Mouse (Mus musculus): ENCODE measurements around the gene Ptk7.

The Ptk7 gene

GRCm38 (mm10) chr17:46609721-46610514, 19.4 kb downstream of the Ptk7 start:
- DNase-seq (ENCODE audit: inconsistent age in 2 of 2, low spot score in 1 of 2): peak in 1 of 2 experiments; percentile 52

- no peak for DNase-seq (ENCODE audit: inconsistent age in 2 of 2, low spot score in 1 of 2)
Measured at GRCm38 (mm10) chr17:46605987-46606386, 23.3 kb downstream of the Ptk7 start.

GRCm38 (mm10) chr17:46605126-46605525, 24.2 kb downstream of the Ptk7 start:
- DNase-seq (ENCODE audit: inconsistent age in 2 of 2, low spot score in 1 of 2): no peak

DNA sequence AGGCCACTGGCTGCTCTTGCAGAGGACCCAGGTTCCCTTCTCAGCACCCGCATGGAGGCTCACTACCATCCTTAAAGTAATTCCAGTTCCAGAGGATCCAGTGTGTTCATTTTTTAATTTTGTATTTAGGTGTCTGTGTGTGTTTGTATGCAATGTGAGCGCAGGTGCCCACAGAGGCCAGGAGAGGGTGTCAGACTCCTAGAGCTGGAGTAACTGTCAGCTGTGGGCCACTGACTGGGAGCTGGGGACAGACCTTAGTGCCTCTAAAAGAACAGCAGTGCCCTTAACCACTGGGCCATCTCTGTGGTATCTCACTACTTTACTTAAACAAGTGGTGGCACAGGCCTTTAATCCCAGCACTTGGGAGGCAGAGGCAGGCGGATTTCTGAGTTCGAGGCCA, 26.1 kb downstream of the Ptk7 start:
- no peak for DNase-seq (ENCODE audit: inconsistent age in 2 of 2, low spot score in 1 of 2)

DNA sequence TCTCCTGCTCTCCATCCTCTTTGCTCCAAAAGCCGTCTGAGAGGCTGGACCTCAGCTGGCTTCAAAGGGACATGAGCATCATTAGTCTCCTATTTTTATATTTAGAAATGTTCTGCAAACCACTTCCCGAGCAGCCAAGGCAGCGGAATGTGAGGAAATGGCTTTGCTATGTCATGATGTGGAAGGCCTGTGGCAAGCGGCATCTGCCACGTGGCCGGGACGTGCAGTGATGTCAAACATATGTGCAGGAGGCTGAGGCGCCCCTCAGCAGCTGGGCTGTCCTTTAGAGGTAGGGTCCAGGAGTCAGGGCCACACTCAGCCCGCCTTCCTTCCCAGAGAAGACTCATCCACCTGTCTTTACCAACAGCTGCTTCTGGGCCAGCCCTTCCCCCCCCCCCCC, 27.1 kb downstream of the Ptk7 start:
- no peak for DNase-seq (ENCODE audit: inconsistent age in 2 of 2, low spot score in 1 of 2)

DNA sequence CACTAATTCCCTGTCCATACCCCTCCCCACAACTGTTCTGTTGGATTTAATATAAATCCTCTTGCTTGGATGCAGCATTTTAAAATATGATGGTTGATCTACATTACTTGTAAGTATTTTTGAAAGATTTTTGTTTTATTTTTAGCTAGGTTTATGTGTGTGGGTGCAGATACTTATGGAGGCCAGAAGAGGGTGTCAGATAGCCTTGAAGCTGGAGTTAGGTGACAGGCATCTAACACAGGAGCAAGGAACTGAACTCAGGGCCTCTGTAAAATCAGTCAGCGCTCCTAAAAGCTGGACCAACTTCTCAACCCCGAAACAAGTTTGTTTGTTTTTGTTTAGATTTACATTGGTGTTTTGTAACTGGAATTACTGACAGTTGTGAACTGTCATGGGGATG, 28.7 kb downstream of the Ptk7 start:
- no peak for DNase-seq (ENCODE audit: inconsistent age in 2 of 2, low spot score in 1 of 2)

DNA sequence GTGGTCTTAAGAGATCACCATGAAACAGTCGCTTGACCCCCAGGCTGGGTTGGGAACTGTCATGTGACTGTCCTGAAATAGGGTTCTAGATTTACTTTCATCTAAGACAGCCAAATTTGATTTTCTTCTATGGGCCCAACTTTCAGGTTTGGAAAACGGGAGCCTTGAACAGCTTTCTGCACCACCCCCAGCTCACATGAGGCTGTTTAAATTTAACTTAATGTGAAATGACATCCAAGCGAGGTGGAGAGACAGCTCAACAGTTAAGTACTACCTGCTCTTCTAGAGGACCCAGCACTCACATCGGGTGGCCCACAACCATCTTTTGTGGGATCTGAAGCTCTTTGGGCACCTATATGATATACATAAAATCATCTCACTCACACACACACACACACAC, 30.3 kb downstream of the Ptk7 start:
- DNase-seq (ENCODE audit: inconsistent age in 2 of 2, low spot score in 1 of 2): no peak

GRCm38 (mm10) chr17:46597956-46598355, 31.3 kb downstream of the Ptk7 start:
- DNase-seq (ENCODE audit: inconsistent age in 2 of 2, low spot score in 1 of 2): no peak

GRCm38 (mm10) chr17:46595336-46595735, 34.0 kb downstream of the Ptk7 start:
- no peak for DNase-seq (ENCODE audit: inconsistent age in 2 of 2, low spot score in 1 of 2)

- no peak for DNase-seq (ENCODE audit: inconsistent age in 2 of 2, low spot score in 1 of 2)
Measured at GRCm38 (mm10) chr17:46594606-46595005, 34.7 kb downstream of the Ptk7 start.

GRCm38 (mm10) chr17:46593124-46593523, 36.2 kb downstream of the Ptk7 start:
- DNase-seq (ENCODE audit: inconsistent age in 2 of 2, low spot score in 1 of 2): no peak

DNA sequence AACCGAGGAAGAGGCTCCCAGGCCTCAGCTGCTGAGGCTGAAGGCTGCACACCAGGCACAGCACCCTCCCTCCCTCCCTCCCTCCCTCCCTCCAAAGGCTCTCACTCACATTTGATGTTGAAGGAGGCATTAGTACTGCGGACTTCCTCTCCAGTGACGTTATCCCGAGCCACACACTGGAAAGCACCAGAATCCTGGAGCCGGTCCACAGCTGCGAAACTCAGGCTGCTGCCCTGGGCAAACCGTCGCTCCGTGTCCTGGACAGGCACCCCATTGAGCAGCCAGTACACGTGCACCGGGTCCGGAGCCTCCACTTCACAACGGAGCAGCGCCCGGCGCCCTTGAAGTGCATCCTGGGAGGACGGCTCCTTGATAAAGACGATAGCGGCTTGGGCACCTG, 37.9 kb downstream of the Ptk7 start:
- DNase-seq (ENCODE audit: inconsistent age in 2 of 2, low spot score in 1 of 2): no peak

GRCm38 (mm10) chr17:46590439-46590838, 38.9 kb downstream of the Ptk7 start:
- no peak for DNase-seq (ENCODE audit: inconsistent age in 2 of 2, low spot score in 1 of 2)

DNA sequence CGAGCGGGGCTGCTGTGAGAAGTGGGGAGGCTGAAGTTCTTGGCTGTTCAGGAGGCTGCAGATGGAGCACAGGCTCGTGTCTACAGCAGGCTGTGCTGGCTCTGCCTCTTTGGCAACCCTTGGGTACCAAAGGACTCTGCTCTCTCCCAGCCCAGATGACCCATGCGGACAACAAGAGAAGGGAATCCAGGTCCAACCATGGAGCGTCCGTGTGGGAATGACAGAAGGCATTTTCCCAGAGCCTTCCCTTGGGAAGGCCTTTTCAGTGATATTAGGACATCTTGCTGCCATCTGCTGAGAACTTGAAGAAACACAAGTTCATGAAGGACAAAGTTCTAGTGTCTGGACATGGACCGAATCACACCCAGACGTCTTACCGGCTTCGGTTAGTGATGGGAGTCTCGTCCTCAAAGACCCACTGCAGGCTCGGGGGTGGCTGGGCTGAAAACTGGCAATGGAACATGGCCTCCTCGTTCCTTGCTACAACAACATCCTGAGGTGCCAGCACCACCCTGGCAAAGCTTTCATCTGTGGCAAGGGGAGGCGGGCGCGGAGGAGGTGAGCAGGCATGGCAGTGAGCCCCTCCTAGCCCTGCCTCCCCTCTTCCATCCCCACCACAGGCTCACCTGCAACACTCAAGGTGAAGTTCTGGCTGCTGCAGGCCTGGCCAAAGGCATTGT, 39.5 kb downstream of the Ptk7 start:
- DNase-seq (ENCODE audit: inconsistent age in 2 of 2, low spot score in 1 of 2): no peak

DNA sequence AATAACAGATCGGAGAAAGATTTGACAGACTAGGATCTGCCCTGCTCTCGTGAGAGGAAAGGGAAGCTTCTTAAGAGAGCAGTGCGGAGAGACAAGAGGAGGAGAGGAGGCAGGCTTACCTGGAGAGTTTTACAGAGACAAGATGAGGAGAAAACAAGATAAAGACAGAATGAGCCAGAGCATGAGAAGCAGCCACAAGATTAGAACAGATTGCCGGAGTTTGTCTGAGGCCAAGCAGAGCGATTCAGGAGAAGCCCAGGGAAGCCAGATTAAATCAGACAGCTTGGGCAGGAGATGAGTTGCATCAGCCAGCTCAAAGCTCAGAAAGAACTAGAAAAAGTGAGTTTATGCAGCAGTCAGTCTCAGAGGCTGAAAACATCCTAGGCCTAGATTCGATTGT, 40.4 kb downstream of the Ptk7 start:
- DNase-seq (ENCODE audit: inconsistent age in 2 of 2, low spot score in 1 of 2): no peak

GRCm38 (mm10) chr17:46588173-46588572, 41.1 kb downstream of the Ptk7 start:
- no peak for DNase-seq (ENCODE audit: inconsistent age in 2 of 2, low spot score in 1 of 2)

DNA sequence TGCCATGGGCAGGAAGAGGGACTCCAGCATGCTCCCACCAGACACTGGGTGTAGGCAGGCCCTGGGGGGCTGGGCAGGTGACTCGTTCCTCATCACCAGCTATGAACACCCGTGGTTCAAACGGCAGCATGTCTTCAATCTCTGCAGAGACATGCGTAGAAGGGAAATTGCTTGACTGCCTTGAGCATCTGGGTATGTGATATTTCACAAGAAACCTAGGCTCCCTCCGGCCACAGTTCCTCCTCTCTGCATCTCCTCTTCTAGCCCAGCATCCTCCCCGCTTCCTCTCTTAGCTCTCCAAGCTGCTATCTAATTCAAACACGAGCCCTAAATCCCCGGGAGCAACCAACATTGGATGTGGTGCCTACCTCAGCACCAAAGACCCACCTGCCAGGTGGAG, 43.0 kb downstream of the Ptk7 start:
- DNase-seq (ENCODE audit: inconsistent age in 2 of 2, low spot score in 1 of 2): no peak

- DNase-seq (ENCODE audit: inconsistent age in 2 of 2, low spot score in 1 of 2): no peak
Measured at GRCm38 (mm10) chr17:46578650-46579049, 50.7 kb downstream of the Ptk7 start.

- DNase-seq (ENCODE audit: inconsistent age in 2 of 2, low spot score in 1 of 2): peak in 1 of 2 experiments; percentile 50
Measured at GRCm38 (mm10) chr17:46576070-46576469, 53.2 kb downstream of the Ptk7 start.

- DNase-seq (ENCODE audit: inconsistent age in 2 of 2, low spot score in 1 of 2): peak in 1 of 2 experiments; percentile 55
Measured at GRCm38 (mm10) chr17:46574535-46574934, 54.8 kb downstream of the Ptk7 start.

- peak in 1 of 2 experiments; percentile 63 for DNase-seq (ENCODE audit: inconsistent age in 2 of 2, low spot score in 1 of 2)
Measured at GRCm38 (mm10) chr17:46571005-46571404, 58.3 kb downstream of the Ptk7 start.

- DNase-seq (ENCODE audit: inconsistent age in 2 of 2, low spot score in 1 of 2): no peak
Measured at GRCm38 (mm10) chr17:46559146-46559545, 70.2 kb downstream of the Ptk7 start.

DNA sequence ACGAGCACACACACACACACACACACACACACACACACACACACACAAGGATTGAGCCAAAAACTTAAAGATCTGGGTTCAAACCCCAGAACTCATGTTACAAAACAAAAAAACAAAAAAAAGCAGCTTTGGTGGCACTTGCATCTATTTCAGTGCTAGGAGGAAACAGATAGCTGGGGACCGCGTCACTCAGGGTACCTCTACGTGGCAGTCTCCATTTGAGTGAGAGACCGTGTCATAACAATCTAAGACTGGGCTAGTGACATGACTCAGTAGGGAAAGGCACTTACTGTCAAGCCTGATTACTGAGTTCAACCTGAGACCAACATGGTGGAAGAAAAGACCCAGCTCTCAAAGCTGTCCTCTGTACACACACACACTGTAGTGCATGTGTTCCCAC, 71.2 kb downstream of the Ptk7 start:
- no peak for DNase-seq (ENCODE audit: inconsistent age in 2 of 2, low spot score in 1 of 2)
